Mouse (Mus musculus) cerebellum, adult 8-10 months (tissue): ENCODE measurements around the gene Fkbp11.

ENCODE experiments used
- DNase-seq: peaks from one replicate; pipeline ENCODE4 v3.0.0; 2022

Gene Fkbp11

GRCm38 (mm10) chr15:98691486-98692147, 36.4 kb downstream of the Fkbp11 start:
- no peak for DNase-seq

GRCm38 (mm10) chr15:98689682-98690081, 38.3 kb downstream of the Fkbp11 start:
- no peak for DNase-seq

GRCm38 (mm10) chr15:98685926-98686325, 42.1 kb downstream of the Fkbp11 start:
- no peak for DNase-seq

- no peak for DNase-seq
Observed at GRCm38 (mm10) chr15:98683746-98684145, 44.3 kb downstream of the Fkbp11 start.

- no peak for DNase-seq
Observed at GRCm38 (mm10) chr15:98683177-98683576, 44.8 kb downstream of the Fkbp11 start.

- DNase-seq = no peak
Observed at GRCm38 (mm10) chr15:98681633-98682032, 46.4 kb downstream of the Fkbp11 start.

- no peak for DNase-seq
Observed at GRCm38 (mm10) chr15:98680660-98681059, 47.3 kb downstream of the Fkbp11 start.

- DNase-seq = no peak
Observed at GRCm38 (mm10) chr15:98677977-98678376, 50.0 kb downstream of the Fkbp11 start.

- DNase-seq = peak; percentile 91
Observed at GRCm38 (mm10) chr15:98676940-98677728, 50.9 kb downstream of the Fkbp11 start, which contains the start of gene Rnd1. Gene Rnd1 (minus strand): TSS chr15:98677461.

GRCm38 (mm10) chr15:98676471-98676870, 51.5 kb downstream of the Fkbp11 start:
- DNase-seq = peak; percentile 63

GRCm38 (mm10) chr15:98675634-98676250, 52.3 kb downstream of the Fkbp11 start:
- DNase-seq = no peak

- no peak for DNase-seq
Observed at GRCm38 (mm10) chr15:98674994-98675545, 52.9 kb downstream of the Fkbp11 start.
